Mouse (Mus musculus) central nervous system, embryonic 18 days (tissue): ENCODE results near the gene Sema3c. TPM values are rescaled to one million over a fixed set of nuclear protein-coding genes. Genes with fewer than 3 reads are reported as not detected.

Source experiments
- polyA plus RNA-seq: library from polyadenylated mRNA; depleted of rRNA; stranded (reverse); fragments of >200 nt; gene quantifications from 2 replicates; pipeline ENCODE4 v1.2.3, GENCODE M21; 2012; rRNA removed

Sema3c gene
- 16.5 and 19.4 TPM in 2 replicates for polyA plus RNA-seq

GRCm38 (mm10) chr5:17573694-17574380 is at the start of gene Sema3c:
TSS of gene Sema3c (plus strand) at chr5:17574281.

Other genes with a start within 250 kb of the Sema3c start
- not detected in 2 replicates for gene Speer4f2, start 201.1 kb upstream of the Sema3c start, polyA plus RNA-seq
- not detected in 2 replicates for gene Speer4f1, start 98.2 kb upstream of the Sema3c start, polyA plus RNA-seq